ENCODE assay signal across 11 mouse cellular contexts in the genomic region with DNA sequence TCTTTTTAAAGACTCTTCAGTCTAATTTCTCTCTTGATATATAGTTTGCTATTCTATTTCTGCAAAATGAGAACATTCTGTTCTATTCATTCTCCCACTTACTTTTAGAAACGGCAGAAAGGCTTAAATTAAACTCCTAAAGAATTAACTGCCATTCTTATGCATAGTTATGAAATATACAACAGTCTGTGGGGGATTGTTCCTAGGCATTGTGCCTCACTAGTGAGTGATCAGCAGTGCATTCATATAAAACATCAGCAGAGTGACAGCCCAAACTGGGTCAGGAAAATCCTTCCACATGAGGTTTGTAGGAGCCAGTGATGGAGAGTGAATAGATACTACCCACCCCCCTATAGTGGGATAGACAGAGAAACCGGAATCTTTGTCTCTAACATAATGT.
"Had no signal": no experiment of that assay in that cellular context is flagged by ENCODE, and none has a peak within 500 bp of the region (broad histone marks: within the 10 kb centered on the region; RNA-seq: fewer than 3 reads in every experiment).

No protein-coding gene starts in this region.

- DNase-seq: kidney, adult 2 months; kidney, postnatal 25 days; layer of hippocampus, adult 9-11 months; liver; lung, adult 18-20 months; lung, postnatal 10 days; lung, postnatal 36 days; right cerebral cortex, adult 18-20 months; right cerebral cortex, postnatal 14 days; right cerebral cortex, postnatal 4 days; thymus, postnatal 25 days had no signal
